Mouse (Mus musculus): ENCODE results near the gene Gpm6b.

Gene Gpm6b

DNA sequence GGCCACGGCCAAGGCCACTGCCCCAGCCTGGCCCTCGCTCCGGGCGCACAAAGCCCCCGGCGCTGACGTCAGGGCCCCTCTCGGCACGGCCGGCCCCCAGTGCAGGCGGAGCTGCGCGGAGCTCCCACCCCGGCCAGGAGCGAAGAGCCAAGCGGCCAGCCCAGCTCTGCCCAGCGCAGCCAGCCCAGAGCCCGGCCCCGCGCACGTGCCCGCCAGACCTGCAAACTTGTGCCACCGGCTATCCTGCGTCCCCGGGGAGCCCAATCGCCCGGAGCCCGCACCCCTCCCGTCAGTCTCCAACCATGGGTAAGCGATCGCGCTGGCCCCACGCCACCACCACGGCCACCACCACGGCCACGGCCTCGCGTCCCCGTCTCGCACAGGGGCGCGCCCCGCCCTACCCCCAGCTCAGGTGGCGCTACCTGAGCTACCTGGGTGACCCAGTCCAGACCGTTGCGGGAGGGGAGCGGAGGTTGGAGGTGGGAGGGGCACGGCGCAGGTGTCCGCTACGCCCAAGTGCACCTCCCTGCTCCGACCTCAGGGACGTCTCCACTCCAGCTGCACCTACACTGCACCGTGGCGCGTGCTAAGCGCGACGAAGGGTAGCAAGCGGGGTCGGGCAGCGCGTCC, at the start of gene Gpm6b:
Gpm6b (plus strand) TSS at position 81 of the 630 bp plus-strand sequence.
- DNase-seq (ENCODE audit: low spot score in 2 of 2), result peak in 1 of 2 experiments; percentile 58

DNA sequence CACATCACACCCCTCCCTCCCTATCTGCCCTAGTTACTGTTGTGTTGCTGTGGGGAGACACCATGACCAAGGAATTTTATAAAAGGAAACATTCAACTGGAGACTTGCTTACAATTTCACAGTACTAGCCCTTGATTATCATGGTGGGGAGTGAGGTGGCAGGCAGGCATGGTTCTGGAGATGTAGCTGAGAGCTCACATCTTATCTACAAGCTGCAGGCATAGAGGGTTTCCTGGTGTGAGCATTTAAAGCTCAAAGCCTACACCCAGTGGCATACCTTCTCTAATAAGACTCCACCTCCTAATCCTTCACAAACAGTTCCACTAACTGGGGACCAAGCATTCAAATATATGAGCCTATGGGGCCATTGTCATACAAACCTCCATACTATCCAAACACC, 42.4 kb upstream of the Gpm6b start:
- no peak for DNase-seq (ENCODE audit: low spot score in 2 of 2)

DNA sequence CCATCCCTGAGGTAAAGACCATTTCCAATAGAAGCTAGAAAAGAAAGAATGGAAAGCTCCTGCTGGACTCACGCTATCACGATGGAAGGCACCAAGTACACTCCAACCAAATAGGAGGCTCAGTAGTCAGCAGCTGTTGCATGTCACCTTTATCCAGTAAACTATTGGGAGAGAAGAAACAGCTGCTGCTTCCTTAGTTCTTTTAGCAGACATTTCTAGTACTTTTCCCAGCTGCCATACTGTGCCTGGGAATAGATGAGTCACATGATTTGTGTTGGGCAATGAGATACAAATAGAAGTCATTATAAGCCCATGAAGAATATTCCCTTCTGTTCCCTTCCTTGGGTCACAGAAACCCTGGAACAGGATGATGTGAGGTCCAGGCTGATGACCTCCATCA, 40.4 kb upstream of the Gpm6b start:
- no peak for DNase-seq (ENCODE audit: low spot score in 2 of 2)

DNA sequence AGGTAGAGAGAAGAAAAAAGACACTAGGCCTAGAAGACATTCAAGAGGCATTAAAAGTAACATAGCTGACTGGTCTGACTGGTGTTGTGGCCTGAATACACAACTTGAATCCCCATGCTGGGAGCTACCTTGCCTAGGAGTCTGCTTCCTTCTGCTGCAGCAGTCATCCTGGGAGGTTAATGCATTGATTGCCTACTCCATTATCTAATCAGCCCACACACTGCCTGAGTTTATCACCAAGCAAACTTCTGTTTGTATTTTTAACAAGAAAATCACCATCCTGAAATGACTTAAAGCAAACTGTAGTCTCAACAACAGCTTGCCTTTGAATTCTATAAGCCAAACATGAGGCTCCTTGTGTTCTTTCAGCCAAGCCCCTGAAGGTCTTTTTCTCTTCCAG, 38.9 kb upstream of the Gpm6b start:
- DNase-seq (ENCODE audit: low spot score in 2 of 2), result no peak

DNA sequence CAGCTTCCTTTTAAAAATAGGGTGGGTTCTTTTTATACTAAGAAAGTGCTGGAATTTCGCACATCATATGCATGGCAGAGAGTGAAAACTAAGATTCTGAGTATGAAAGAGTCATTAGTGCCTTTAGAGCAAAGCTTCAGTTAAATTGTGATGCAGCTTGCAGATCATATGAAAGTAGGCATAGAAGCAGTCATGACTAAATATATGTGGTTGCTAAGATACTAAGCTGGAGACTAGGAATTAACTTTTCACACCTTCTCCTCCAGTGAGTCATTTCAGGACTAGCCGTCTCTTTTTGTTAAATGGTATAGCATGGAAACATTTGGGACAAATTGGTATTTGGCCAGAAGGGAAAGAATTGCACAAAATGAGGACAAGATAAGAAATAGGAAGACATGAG, 24.1 kb upstream of the Gpm6b start:
- no peak for DNase-seq (ENCODE audit: low spot score in 2 of 2)

DNA sequence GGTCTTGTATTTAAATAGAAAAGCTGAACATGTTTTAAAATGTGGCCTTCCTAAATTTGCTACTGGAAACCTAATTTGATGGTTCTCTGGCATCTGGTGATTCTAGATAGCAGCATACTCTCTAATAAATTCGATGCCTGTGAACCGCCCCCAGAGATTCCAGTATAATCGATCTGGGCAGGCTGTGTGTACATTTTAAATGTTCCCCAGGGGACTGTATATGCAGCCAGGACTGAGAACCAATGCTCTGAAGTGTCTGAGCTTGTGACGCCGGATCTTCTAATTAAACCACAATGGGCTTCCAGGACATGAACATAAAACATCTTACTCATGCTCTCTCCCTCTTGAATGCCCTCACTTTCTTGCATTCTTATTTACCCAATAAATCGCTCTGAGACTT, 22.5 kb upstream of the Gpm6b start:
- no peak for DNase-seq (ENCODE audit: low spot score in 2 of 2)

DNA sequence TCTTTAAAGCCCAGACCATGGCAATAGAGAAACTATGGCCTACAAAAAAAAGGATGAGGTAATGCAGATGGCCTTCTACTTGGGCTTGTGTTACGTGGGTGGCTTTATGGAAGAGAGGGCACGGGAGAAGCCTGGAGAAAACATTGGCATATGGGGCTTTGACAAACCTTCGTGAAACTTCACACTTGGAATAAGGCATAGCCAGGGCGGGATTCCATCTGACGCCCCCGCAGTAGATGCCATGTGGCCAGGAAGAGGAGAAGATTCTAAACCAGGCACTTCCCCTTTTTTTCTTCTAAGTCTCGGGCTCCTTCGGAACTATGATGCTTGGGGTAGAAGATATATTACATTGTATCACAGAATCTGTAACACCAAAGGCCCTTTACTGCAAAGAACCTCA, 22.0 kb upstream of the Gpm6b start:
- DNase-seq (ENCODE audit: low spot score in 2 of 2), result peak; percentile 18 to 39

DNA sequence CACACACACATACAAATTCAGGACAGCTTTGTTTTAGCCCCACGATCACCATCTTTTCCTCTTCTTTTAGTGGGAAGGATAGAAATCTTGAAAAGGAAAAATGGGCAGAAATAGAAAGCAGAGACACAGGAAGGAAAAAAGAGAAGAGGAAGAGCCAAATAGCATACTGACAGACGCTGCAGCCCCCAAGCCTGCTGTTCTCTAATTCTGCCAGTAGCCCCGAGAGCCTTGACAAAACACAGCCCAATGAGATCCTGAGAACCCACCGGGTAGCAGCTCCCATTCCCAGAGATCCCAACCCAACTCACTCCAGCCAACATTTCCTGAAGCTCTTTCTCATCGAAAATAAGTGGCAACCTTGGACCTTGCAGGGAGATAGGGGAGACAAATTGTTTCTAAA, 19.4 kb upstream of the Gpm6b start:
- DNase-seq (ENCODE audit: low spot score in 2 of 2), result no peak

DNA sequence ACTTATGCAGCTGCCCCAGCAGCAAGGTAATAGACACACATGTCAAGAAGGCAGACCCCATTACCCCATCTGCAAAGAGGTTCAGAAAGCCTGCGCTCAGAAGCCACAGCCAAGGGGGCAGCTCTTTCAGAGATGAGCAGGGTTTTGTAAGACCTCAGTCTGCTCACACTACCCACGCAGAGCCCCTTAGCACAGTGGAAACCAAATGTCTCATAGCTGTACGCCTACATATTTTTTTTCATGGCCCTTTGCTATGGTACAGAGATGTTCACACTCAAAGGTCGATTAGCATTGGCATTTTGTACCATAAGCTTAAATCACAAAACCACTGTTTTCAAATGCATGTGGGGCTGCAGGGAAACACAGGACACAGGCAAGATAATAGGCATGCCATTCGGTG, 11.9 kb upstream of the Gpm6b start:
- DNase-seq (ENCODE audit: low spot score in 2 of 2), result no peak

DNA sequence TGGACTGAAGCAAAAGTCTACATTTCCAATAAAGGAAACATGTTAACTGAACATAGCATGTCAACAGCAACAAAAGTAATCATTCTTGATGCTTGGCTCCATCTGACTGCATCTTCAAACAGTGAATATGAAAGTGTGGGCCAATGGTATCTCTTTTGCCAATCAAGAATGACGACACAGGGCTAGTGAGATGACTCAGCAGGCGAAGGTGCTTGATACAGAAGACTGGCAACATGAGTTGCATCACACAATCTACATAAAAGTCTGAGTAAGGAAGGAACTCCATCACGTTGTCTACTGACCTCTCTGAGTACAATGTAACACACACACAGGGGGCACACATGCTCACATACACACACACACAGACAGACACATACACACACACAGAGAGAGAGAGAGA, 9.0 kb upstream of the Gpm6b start:
- no peak for DNase-seq (ENCODE audit: low spot score in 2 of 2)

DNA sequence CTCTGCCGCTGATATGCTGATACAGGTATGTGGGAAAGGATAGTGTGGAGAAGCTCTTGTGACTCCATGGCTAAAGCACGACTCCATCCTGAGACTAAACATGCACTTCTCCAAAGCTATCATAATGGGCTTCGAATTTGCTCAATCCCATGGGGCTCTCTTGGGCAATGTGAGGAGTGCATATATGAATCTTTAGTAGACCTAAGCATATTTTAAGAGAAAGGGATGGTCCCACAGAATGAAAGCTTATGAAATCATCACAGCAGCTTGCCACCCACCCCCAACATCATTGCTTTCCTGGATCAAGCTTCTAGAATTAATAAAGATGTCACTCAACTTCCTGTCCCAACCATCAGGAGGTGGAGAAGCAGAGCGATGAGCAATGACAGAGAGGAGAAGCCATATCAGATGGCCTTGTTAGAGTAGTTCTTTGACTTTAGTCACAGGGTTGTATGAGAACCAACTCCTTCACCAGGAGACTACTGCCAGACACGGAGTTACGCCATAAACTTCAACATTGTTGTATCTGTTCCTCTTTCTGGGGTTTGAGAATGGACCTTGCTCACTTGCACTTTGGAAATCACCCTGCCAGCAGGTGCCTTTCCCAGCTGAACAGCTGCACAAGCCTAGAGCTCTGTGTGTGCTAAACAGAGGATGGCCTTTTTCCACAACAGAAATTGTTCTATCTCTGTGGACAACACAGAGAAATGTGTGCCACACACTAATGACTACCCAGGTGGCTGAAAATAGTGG, 8.0 kb upstream of the Gpm6b start:
- DNase-seq (ENCODE audit: low spot score in 2 of 2), result no peak

DNA sequence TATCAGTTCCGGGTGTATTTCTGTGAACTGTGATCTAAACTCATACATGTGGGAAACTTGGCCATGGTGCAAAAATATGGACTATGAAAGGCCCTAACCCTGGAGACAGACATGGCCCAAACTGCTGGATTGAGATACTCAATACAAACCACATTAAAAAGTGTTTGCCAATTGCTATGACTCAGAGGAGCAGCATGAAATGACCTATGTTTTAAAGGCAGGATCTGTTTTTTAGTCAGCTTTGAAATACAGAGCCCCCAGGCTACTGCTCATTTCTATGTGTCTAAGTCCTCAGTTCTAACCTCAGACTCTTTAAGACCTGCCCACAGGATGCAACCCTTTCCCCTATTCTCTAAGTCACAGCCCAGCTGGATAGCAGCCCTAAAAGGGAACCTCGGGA, 2.6 kb upstream of the Gpm6b start:
- no peak for DNase-seq (ENCODE audit: low spot score in 2 of 2)

DNA sequence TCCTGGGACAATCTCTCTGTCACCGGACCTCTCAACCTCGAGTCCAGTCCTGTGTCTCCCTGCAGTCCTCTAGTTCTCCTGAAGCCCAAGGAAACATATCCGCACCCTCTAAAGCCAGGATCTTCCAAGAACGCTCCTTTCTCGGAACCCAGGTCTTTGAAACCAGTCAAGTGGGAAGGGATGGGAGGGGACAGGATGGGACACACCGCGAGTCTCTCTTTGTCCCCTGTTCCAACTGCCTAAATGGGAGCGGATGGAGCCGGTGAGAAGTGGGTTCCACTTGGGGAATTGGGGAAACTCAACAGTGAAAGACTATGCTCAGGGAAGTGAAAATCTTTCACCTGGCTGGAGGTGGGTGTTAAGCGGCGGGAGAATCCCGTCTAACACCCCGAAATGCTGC, 809 bp downstream of the Gpm6b start:
- no peak for DNase-seq (ENCODE audit: low spot score in 2 of 2)

DNA sequence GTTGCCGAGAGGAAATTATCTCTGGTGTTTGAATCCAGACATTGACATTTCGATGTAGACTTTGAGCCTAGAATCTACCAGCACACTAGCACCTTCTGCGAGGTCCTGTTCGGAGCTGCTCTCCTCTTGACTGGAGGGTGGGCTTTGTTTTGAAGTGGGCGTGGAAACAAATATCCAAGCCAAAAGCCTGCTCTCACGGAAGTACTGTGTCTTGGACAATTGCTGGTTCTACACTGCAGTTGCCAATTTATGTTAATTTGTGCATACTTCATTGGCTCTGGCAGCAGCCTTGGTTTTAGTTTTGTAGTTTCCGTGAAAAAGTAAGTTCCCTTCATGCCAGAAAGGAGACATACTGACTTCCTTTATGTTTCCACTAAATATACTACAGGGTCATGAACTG, 2.0 kb downstream of the Gpm6b start:
- DNase-seq (ENCODE audit: low spot score in 2 of 2), result no peak

DNA sequence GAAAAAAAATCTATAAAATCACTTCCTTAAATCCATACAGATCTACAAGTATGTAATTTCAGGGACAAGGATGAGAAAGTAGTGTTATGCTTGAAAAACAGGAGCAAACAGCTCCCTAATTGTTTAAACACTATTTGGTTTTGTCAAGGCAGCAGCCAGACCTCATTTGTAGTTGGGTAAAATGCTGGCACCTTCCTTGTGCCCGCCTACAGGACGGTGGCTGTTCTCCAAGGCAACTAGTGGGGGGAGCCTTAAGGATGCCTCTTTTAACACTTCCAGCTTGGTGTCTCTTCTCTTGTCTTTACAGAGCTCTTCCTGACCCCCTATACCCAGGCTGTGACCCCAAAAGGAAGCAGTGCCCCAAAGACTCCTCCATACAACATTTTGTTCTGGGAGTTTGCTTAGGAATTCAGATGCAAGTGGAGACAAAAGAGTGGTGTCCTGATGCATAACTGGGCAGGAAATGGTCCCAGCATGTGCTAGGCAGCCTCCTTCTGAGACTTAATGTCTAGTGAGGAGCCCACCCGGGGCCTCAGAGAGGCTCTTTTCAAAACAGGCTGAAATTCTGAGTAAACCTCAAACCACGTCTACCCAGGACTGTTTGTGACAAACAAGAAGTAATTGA, 4.7 kb downstream of the Gpm6b start:
- no peak for DNase-seq (ENCODE audit: low spot score in 2 of 2)

DNA sequence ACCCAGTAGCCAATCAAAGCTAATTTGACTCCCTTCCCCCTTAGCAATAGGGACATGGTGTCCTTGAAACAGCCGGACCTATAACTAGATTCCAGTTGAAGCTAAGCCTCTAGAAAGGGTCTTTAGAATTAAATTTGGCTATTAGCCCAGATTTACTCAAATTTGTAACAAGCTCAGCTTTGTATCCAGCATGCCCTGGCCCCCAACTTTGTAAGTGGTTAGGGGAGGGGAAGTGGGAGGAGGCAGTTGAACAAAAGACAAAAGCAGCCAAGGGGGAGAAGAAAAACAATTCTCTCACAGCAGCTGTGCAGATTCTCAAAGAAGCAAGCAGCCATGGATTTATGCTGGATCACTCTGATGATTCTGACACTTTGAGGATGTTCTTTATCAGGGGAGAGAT, 32.8 kb downstream of the Gpm6b start:
- DNase-seq (ENCODE audit: low spot score in 2 of 2), result peak in 1 of 2 experiments; percentile 23

DNA sequence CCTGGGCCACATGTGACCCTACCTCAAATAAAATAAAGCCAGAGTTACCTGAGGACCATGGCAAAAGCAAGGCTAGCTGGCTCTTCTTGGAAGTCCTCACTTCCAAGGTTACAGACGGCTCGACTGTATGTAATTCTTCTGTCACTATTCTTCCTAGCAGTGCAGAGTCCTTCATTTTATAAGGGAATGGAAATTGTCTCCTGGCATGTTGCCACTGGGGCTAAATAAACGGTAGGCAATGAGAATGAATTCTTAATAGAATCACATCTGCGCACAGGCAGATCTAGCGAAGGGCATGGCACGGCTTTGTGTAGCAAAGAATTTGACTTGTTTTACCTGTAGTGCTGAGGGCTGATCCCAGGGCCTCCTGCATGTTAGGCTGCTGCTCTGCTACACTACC, 33.9 kb downstream of the Gpm6b start:
- DNase-seq (ENCODE audit: low spot score in 2 of 2), result no peak

DNA sequence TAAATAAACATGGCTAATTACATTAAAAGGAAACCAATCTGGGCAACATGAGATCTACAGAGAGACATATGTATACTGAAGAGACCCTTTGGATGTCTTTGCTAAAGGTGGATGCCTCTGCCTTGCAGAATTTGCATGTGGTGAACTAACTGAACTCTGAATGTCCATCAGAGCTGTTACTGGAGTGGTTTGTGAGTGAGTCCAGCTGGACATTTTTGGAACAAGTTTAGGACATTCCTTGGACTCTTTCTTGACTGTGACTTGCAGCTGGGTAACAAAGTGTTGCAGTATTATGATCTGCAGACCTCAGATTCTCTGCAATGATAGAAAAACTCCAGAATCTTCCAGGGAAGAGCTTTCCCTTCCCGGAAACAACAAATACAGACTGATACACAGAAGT, 41.1 kb downstream of the Gpm6b start:
- DNase-seq (ENCODE audit: low spot score in 2 of 2), result no peak

DNA sequence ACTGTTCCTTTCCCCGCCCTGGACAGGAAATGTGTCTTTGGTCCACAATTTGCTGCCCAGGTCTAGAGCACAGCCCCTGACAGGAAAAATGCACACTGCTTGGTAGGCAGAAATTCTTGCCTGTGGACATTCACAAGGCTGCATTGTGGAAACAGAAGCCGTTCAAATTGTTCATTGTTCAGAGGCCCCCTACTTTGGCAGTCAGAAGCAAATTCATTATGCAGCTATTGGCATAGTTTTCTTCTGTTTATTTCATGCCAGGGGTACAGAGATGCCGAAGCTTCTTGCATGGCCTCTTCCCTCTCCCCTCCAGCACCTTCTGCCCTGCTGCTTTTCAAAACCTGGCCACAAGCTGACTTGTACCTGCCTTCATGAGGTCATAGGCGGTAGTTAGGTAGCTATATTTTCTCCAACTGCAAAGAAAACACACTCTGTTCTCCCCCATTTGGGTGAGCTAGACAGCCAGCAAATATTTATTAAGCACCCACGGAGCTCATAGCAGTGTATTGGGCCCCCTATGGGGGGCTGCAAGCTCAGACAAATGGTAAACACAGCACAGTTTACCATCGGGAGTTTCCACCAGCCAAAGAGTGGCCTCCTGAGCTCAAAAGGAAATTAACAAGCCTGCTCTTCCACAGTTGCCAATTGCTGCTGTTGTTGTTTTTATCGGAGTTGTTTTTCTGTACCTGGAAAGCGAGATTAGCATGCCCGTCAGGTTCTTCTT, 48.2 kb downstream of the Gpm6b start:
- DNase-seq (ENCODE audit: low spot score in 2 of 2), result no peak

DNA sequence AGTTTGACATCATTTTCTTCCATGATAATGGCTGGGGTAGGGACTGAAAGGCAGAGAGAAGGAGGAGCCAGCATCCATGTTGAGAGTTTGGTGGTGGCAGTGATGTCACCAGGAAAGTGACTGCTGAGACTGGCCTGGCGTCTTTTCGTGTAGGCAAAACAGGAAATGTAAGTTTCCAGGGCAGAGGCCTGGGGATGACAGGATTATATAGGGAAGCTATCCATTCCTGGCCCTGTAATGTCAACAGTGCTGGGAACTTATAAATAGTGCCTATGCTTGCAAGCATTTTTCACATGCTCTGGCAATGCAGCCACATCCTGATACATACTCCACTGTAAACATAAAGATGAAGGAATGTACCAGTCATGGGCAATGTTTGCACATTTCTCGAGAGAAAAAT, 52.6 kb downstream of the Gpm6b start:
- DNase-seq (ENCODE audit: low spot score in 2 of 2), result no peak

DNA sequence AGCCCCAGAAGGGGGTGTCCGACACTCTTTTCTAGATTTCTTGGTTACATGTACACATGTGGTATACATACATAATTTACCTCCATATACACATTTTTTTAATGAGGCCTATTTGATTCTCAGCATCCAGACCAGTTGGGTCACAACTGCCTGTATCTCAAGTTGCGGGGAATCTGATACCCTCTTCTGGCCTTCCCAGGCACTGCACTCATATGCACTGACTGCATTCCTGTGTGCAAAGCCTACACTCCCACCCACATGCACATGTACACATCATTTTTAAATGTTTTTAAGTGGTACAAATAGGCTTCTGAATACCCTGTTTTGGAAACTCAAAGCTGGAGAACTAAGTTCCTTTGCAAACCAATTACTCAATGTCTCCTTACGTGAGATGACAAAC, 54.8 kb downstream of the Gpm6b start:
- DNase-seq (ENCODE audit: low spot score in 2 of 2), result no peak

DNA sequence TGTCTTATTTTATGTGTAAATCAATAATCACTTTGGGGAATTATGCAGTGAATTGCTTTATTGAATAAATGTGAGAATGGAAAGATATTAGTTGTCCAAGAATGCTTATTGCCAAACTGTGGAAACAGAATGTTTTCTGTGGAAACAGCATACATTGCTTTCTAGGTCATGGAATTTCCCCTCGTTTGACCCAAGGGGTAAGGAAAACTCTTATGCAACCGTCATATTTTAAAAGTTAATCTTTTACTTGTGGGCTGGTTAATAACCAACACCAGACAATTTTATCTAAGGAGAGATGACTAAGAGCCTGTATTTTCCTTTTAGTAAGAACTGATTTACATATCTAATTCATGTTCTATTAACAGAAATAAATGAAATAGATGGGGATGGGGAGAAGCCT, 64.1 kb downstream of the Gpm6b start:
- DNase-seq (ENCODE audit: low spot score in 2 of 2), result no peak

DNA sequence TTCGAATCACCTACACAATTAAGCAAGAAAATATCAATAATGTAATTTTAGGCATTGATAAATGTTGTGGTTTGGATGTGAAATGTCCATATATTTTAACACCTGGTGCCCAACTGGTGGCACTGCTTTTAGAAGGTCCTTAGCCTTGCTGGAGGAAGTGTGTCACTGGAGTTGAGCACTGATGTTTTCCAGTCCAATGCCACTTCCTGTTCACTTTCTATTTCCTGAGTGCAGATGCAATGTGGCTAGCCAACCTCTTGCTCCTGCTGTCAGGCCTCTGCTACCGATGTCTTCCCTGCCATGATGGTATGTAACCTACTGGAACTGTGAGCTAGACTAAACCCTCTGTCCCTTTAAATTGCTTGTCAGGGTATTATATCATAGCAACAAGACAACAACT, 65.6 kb downstream of the Gpm6b start:
- DNase-seq (ENCODE audit: low spot score in 2 of 2), result no peak

Data from frontal cortex, postnatal 10 days (tissue).